Mouse (Mus musculus) thymus, postnatal 25 days (tissue): ENCODE data around the gene Nkx6-1.

Source experiments
- DNase-seq: peaks from one replicate; pipeline ENCODE4 v3.0.0; 2022

Nkx6-1 gene

DNA sequence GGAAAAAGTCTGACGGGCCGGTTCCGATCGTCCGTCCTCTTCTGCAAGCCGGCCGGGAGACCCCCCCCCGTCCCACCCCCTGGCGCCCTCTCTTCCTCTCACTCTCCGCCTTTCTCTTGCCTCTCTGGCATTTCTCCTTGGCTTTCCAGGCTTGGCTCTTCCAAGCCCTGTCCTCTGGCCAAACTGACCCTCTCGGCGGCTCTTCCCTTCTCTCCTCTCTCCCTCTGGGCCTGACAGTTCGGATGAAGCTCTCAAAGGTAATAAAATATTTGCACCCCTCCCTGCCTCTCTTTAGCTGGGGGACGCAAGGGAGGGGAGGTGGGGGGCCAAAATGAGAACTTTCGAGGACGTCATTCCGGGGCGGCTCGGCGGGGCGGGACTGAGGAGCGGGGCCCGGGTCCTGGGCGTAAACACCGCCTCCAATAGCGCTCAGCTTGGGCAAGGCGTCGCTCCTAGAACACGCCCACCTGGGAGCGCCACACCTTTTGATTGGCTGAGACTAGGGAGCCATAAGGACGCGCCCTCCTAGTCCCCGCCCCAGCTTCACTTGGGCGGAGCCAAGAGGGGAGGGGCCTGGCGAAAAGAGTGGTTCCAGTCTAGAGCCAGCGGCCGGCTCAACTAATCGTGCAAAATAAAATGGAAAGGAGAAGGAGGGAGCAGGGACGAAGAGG, at the start of gene Nkx6-1:
Gene Nkx6-1, minus strand, starts transcription at position 52 of the 671 bp plus-strand sequence.
- DNase-seq: no peak

DNA sequence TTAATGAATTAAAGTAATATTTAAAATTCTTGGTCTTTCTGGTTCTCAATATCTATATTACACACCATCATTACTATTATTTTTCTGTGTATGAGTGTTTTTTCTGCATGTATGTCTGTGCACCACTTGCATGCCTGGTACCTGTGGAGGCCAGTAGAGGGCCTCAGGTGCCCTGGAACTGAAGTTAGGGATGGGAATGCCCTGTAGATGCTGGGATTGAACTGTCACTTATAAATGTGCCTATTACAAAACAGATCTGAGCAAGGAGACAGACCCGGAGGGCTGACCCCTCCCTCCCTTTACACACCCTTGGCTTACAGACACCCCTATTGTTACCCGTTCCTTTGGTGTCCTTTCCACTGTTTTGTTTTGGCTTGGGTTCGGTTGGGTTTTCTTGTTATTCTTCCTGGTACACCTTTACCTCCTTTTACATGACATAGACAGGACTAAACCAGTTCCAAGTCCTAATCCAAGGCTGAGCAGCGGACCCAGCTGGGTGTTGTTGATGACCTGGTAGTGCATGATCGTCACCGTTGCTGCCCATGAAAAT, 48.3 kb upstream of the Nkx6-1 start:
- no peak for DNase-seq

GRCm38 (mm10) chr5:101703374-101704260, 38.8 kb upstream of the Nkx6-1 start:
- DNase-seq: no peak

DNA sequence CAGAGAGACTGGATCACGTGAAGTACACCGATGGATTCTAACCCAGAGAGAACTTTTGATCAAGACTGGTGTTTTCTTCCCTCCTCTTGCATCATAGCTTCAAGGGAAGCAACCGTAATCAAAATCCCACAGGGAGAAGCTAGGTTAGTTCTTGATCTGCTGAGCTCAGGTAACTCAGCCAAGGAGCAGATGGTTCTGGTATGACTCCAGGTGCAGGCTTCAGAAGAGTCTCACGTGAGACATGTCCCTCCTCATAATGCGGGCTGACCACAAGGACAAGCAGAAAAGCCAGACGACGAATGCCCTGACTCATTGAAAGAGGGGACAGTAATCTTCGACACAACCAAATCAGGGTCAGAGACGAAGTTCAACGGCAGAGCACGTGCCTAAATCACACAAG, 37.8 kb upstream of the Nkx6-1 start:
- DNase-seq: no peak

- DNase-seq: peak; percentile 1
Measured at GRCm38 (mm10) chr5:101700607-101701006, 35.8 kb upstream of the Nkx6-1 start.

GRCm38 (mm10) chr5:101688581-101688980, 23.8 kb upstream of the Nkx6-1 start:
- no peak for DNase-seq

- no peak for DNase-seq
Measured at GRCm38 (mm10) chr5:101683340-101683739, 18.5 kb upstream of the Nkx6-1 start.

GRCm38 (mm10) chr5:101680338-101680737, 15.5 kb upstream of the Nkx6-1 start:
- no peak for DNase-seq

- DNase-seq: no peak
Measured at GRCm38 (mm10) chr5:101669381-101669780, 4.6 kb upstream of the Nkx6-1 start.

- no peak for DNase-seq
Measured at GRCm38 (mm10) chr5:101668475-101668874, 3.7 kb upstream of the Nkx6-1 start.

DNA sequence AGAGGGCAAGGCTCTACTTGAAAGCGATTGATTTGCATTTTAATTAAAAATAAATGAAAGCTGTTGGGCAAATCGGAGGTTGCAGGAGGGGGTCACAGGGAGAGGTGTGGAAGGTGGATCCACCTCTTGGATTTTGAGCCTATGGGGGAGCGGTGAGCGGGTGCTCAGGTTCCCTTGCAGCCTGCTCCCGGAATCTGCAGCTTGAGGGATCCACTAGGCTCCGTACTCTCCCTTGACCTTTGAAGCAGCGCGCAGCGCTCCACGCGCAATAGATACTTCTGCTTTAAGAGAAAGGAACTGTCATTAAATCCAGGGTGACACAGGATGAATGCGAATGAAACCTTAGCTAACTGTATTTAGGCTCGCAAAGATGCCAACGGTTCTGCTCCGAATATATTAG, 3.2 kb upstream of the Nkx6-1 start:
- DNase-seq: no peak

DNA sequence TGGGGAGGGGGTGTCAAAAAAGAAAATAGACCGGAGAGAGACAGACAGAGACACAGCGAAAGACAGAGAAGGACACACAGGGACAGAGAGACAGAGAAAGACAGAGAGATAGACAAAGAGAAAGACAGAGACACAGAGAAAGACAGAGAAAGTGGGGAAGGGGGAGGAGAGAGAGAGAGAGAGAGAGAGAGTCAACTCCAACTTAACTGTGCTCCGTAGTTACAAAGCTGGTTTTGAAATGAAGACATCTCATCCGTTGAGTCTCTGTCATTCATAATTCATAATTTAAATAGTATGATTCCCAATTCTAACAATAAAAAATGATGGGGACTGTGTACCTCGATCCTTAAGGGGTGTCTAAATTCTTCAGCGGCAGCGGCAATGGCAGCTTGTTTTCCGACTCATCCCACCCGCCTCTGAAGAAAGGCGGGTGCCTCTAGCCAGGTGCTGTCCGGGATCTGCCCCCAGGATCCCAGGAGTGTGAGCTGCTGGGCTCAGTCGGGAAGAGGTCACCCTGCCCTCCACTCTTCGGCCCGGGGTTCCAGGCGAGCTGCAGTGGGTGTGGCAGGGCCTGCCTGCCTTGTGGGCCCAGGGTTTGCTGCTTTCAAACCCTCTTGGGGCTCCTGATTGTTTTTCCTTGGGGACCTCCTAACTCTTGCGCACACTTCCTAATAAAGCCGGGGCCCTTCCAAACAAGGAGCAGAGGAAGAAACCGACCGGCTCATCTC, 2.6 kb upstream of the Nkx6-1 start:
- DNase-seq: no peak

DNA sequence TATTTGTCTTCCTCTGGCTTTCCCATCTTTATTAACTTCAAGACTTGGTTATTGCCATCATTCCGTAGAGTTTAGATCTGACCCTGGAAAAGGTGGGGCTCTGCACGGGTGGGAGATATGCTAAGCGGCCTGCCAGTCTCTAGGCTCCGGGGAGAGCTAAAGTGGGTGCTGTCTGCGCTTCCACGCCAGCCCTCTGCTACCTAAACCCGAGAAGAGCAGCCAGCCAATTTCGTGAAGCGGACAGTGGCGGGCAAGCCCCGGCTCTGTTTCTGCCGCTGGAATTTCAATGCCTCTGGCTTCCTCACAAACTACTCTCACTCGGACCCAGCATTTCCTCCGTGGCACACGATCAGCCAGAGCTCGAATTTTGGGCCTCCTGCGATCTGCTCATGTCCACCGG, 1.9 kb upstream of the Nkx6-1 start:
- DNase-seq: no peak

DNA sequence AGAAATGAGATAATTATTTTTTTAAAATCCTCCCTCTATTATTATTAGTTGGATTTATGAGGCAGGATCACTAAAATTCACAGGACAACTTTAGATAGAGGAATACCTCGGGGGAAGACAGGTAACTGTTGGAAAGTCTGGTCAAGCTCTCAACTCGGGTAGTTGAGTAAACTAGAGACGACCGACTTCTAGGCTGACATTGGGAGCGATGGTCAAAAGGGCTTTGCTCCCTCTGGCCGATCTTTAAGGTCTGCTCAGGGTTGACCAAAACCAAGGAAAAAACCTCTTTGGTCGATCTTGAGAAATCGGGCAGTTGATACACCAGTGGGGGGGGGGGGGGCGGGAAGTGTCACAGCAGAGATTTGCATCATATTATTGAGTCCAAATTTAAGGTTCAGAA, 1.3 kb upstream of the Nkx6-1 start:
- DNase-seq: no peak

DNA sequence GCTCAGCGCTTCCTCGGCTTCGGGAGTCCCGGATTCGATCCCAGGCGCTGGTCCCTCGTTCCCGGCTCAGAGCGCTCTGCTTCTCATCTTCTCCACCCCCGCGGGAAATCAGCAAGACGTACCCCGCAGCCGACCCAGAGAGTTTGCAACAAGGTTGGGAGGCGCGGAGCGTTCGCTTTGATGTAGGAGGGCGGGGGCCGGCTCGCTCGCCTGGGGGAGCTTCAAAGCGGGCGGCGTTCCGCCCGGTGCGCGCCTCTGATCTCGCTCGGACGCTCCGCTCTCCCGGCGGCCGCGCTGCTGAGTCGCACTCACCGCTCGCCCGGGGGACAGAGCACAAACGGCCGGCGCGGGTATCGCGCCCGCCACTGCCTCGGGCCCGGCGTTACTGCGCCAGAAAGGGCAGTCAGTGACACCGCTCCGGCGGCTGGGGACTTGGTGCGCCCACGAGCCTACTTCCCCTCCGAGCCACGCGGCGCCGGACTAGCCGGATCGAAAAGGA, 324 bp downstream of the Nkx6-1 start:
- DNase-seq: no peak

DNA sequence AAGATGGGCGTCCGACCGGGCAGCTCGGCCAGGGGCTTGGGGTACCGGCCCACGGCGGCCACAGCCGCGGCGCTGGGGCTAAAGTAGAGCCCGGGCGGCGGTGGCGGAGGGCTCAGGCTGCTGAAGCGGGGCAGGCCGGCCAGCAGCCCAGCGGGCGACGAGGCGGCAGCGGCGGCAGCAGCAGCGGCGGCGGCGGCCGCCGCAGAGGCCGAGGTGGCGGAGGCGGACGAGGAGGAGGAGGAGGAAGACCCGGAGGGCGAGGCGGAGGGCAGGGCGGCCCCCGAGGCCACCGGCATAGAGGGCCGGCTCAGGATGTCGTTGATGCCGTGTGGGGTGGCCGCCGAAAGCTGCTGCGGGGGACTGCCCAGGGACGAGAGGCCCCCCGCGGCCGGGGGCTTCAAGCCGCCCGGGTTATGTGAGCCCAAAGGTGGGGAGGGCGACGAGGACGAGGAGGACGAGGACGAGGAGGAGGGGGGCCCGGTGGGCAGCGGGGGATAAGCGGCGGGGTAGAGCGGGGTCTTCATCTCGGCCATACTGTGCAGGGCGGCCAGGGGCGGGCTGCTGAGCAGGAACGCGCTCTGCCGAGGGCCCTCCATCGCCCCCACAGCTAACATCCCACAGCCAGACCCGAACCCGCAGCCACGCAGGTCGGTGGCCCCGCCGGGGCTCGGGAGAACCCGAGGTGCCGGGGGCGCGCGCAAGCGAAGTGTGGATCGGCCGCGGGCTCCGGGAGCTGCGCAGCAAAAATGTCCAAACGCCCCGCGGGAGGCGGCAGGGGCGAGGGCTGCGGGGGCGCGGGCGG, 974 bp downstream of the Nkx6-1 start:
- DNase-seq: no peak

DNA sequence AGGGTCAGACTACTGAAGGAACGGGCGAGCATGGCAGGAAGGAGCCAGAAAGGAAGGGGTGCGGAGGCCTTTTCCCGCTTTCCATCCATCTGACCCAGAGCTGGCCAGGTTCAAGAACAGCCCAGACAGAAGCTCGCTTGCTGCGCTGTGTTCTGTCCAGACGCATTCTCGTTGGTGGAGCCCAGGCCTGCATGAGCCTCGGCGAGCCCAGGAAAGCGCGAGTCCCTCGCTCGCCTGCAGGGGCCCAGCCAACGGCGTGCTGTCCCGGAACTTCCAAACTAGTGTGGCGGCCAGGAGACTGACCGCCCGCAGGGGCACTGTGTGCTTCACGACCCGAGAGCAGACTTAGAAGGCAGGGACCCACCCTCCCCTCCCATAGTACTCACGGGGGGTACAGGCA, 1.6 kb downstream of the Nkx6-1 start:
- no peak for DNase-seq

DNA sequence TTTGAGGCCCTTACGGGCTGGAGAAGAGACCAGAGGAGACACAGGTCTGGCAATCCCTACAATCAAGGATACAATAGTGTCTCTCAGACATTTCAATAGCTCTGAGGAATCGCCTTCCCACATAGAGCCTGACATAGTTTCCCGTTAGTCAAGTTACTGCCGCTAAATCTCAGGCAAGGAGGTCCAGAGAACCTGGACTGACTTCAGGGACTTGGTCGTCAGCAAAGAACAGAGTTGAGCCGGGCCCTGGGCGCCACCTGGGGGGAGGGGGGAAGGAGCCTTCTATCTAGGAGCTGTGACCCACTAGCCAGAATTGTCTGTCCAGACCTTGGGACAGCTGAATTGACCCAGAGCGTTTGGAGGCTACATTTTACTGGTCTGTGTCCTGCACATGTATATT, 2.3 kb downstream of the Nkx6-1 start:
- no peak for DNase-seq

DNA sequence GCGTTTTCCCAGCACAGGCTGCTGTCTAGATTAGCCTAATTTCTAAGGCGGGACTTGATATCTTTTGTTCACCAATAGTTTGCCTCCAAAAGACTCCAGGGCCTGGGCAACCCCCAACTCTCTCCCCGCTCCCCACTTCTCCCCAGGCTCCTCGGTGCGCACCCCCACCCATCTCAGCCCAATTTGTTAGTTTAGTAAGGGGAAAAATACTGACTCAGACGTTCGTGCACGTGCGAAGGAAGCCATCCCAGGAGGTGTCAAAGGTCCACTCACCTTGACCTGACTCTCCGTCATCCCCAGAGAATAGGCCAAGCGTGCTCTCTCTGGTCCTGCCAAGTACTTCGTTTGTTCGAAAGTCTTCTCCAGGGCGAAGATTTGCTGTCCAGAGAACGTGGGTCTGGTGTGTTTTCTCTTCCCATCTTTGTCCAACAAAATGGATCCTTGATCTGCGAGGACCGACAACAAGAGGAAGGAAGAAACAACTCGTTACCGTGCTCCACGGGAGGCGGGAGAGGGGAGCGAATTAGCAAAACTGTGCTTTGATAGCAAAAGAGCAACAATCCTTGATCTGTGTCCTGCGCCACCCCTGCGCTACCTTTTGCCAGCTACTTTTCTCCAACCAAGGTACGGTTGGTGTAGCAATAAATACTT, 3.1 kb downstream of the Nkx6-1 start:
- no peak for DNase-seq

GRCm38 (mm10) chr5:101660666-101661065, 4.1 kb downstream of the Nkx6-1 start:
- DNase-seq: no peak

DNA sequence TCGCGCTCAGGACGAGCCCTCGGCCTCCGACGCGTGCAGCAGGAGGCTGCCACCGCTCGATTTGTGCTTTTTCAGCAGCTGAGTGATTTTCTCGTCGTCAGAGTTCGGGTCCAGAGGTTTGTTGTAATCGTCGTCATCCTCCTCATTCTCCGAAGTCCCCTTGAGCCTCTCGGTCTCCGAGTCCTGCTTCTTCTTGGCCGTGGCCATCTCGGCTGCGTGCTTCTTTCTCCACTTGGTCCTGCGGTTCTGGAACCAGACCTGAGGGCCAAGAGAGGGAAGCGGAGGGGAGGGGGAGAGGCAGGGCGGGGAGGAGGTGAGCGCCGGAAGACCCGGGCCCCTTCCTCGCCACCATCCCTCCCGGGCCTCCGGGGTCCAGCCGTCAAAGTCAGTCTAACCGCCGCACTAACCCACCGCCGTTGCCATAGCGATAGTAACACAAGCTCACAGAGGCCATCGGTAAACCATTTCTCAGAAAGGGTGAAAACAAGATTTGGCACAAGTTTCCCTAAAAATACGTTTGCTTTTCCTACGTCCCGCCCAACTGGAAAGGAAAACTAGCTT, 5.3 kb downstream of the Nkx6-1 start:
- no peak for DNase-seq

GRCm38 (mm10) chr5:101658984-101659290, 5.9 kb downstream of the Nkx6-1 start:
- no peak for DNase-seq
